Mouse (Mus musculus): ENCODE data around the gene Tpgs1. TPM values are rescaled to one million over a fixed set of nuclear protein-coding genes. Genes with fewer than 3 reads are reported as not detected.
A peak's percentile ranks its signal among the peaks of the same experiment; 100 is the strongest.
"Not testable (repeated sequence)": the region's sequence is repeated elsewhere in the genome, so short reads cannot be mapped to it uniquely, and the experiment has no call there.

Tpgs1 gene
- total and polyA plus RNA-seq, 3 experiments: 23.5 to 48.0 TPM; not detected in 1

DNA sequence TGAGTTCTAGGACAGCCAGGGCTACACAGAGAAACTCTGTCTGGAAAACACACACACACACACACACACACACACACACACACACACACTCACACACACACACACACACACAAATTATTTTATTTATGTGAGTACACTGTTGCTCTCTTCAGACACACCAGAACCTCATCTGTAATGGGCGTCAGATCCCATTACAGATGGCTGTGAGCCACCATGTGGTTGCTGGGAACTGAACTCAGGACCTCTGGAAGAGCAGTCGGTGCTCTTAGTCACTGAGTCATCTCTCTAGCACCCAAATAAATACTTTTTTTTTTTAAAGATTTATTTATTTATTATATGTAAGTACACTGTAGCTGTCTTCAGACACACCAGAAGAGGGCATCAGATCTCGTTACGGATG is 33.8 kb downstream of the Tpgs1 start:
- H3K27me3 ChIP-seq (ENCODE audit: control insufficient read depth in 1 of 2, insufficient read depth in 2 of 2, low read length in 2 of 2); H3K9me3 ChIP-seq (replicated peaks; ENCODE audit: insufficient read depth, low read length); H3K4me3 ChIP-seq (ENCODE audit: control insufficient read depth in 1 of 2, insufficient read depth in 1 of 2, low read depth in 2 of 2, low read length in 2 of 2); H3K27ac ChIP-seq (ENCODE audit: control insufficient read depth, low read depth, low read length); H3K9ac ChIP-seq (ENCODE audit: control insufficient read depth, low read depth, low read length, poor library complexity, severe bottlenecking): not testable (repeated sequence)
- TF ChIP-seq MXI1 (IDR thresholded peaks at IDR 0.05; ENCODE audit: low read depth, low read length): peak; percentile 56; the same call in 1 of the 2 replicates
- peak; percentile 33; the same call in 1 of the 2 replicates for TF ChIP-seq SIN3A (IDR thresholded peaks at IDR 0.05; ENCODE audit: low read length)
- TF ChIP-seq USF1 (IDR thresholded peaks at IDR 0.05; ENCODE audit: low read depth, low read length): 0 out of 2 replicates have a peak, but pooled peaks have one; percentile 24
- peaks cover 0 to 14% of the 10 kb centered on the region in 2 experiments; a peak in 2 of 4 replicates for H3K36me3 ChIP-seq (ENCODE audit: control insufficient read depth in 1 of 2, insufficient read depth in 2 of 2, low read length in 2 of 2)
- H3K4me1 ChIP-seq (ENCODE audit: control insufficient read depth in 1 of 2, insufficient read depth in 2 of 2, low read length in 2 of 2): peaks cover 9 to 16% of the 10 kb centered on the region in 2 experiments; a peak in 3 of 4 replicates
- H3K79me2 ChIP-seq (ENCODE audit: control insufficient read depth, insufficient read depth, low read length, poor library complexity): peaks cover 36% of the 10 kb centered on the region
- peak; percentile 57 for DNase-seq (ENCODE audit: low read depth, low spot score)

DNA sequence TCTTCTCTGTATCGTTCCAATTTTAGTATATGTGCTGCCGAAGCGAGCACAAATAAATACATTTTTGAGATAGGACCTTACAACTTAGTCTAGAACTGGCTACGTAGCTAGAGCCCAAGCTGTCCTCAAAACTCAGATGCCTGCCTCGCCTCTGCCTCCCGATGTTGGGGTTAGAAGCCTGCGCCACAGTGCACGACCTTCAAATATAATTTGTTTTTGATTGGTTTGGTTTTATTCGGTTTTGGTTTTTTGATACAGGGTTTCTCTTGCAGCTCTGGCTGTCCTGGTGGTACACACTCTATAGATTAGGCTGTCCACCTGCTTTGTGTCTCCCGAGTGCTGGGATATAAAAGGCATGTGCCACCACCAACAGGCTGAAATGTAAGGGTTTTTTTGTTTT is 34.4 kb downstream of the Tpgs1 start:
- H3K9ac ChIP-seq (ENCODE audit: control insufficient read depth, low read depth, low read length, poor library complexity, severe bottlenecking): peak overlapping the region; percentile 78
- H3K36me3 ChIP-seq (ENCODE audit: control insufficient read depth in 1 of 2, insufficient read depth in 2 of 2, low read length in 2 of 2): peaks cover 0 to 14% of the 10 kb centered on the region in 2 experiments; a peak in 2 of 4 replicates
- no peaks in the 10 kb centered on the region for H3K27me3 ChIP-seq (ENCODE audit: control insufficient read depth in 1 of 2, insufficient read depth in 2 of 2, low read length in 2 of 2)
- no peaks in the 10 kb centered on the region for H3K9me3 ChIP-seq (replicated peaks; ENCODE audit: insufficient read depth, low read length)
- peaks cover 40% of the 10 kb centered on the region for H3K79me2 ChIP-seq (ENCODE audit: control insufficient read depth, insufficient read depth, low read length, poor library complexity)
- peak overlapping the region; percentile 61 to 84 for H3K4me3 ChIP-seq (ENCODE audit: control insufficient read depth in 1 of 2, insufficient read depth in 1 of 2, low read depth in 2 of 2, low read length in 2 of 2)
- DNase-seq (ENCODE audit: low read depth, low spot score): peak; percentile 73
- H3K27ac ChIP-seq (ENCODE audit: control insufficient read depth, low read depth, low read length): peak overlapping the region; percentile 80
- peaks cover 9 to 16% of the 10 kb centered on the region in 2 experiments; a peak in 3 of 4 replicates for H3K4me1 ChIP-seq (ENCODE audit: control insufficient read depth in 1 of 2, insufficient read depth in 2 of 2, low read length in 2 of 2)
- TF ChIP-seq TBP (IDR thresholded peaks at IDR 0.05; ENCODE audit: low read depth, low read length) (no peak), BHLHE40 (IDR thresholded peaks at IDR 0.05; ENCODE audit: borderline replicate concordance, low read depth, low read length) (no peak), POLR2A (IDR thresholded peaks at IDR 0.05; ENCODE audit: control insufficient read depth in 1 of 2, insufficient read depth in 1 of 2, low read depth in 1 of 2, low read length in 2 of 2, poor library complexity in 1 of 2) (0 out of 4 replicates have a peak, but pooled peaks of 1 of the 2 experiments have one; percentile 25), ZNF384 (IDR thresholded peaks at IDR 0.05; ENCODE audit: low read depth, low read length) (0 out of 2 replicates have a peak, but pooled peaks have one; percentile 8), MXI1 (IDR thresholded peaks at IDR 0.05; ENCODE audit: low read depth, low read length) (0 out of 2 replicates have a peak, but pooled peaks have one; percentile 46), POLR2AphosphoS2 (IDR thresholded peaks at IDR 0.05; ENCODE audit: low read length) (no peak)

DNA sequence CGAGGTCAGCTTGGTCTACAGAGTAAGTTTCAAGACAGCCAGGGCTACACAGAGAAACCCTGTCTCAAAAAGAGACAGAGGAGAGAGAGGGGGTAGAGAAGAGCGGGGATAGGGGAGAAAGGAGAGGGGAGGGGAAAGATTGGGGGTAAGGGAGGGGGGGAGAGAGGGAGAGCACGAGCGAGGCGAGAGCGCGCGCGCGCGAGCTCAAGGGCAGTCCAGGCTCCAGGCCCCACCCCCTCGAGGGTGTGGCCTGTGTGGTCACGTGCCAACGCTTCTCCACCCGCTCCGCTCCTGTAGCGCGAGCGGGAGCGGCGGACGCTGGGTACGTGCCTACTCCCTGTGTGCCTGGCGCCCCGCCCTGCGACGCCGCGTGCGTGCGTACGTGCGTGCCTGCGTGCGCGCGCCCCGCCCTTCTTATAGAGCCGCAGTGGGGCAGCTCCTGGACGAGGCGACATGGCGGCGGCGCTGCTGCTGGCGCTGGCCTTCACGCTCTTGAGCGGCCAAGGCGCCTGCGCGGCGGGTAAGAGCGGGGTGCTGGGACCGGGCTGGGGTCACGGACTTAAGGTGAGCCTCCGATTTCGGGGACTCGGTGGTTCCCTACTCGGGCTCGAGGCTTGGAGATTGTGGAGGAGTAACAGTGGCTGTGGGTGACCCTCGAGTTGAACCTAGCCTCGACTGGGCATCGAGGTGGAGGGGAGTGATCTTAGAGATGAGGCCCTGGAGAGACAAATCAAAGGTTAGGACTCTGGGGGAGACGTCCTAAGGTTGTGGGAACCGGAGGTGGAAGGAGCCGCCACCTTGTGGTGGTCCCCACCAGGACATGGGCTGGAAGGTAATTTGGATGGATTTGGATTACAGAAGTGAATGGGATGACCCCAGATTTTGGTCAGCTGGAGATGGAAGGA is 35.1 kb downstream of the Tpgs1 start, which contains the start of gene Bsg:
Gene Bsg, plus strand, starts transcription at position 427 of the 905 bp plus-strand sequence.
- Histone ChIP-seq H3K36me3 (ENCODE audit: control insufficient read depth in 1 of 2, insufficient read depth in 2 of 2, low read length in 2 of 2) (peaks cover 0 to 14% of the 10 kb centered on the region in 2 experiments; a peak in 2 of 4 replicates), H3K4me1 (ENCODE audit: control insufficient read depth in 1 of 2, insufficient read depth in 2 of 2, low read length in 2 of 2) (peaks cover 9 to 16% of the 10 kb centered on the region in 2 experiments; a peak in 3 of 4 replicates), H3K79me2 (ENCODE audit: control insufficient read depth, insufficient read depth, low read length, poor library complexity) (peaks cover 41% of the 10 kb centered on the region), H3K27me3 (ENCODE audit: control insufficient read depth in 1 of 2, insufficient read depth in 2 of 2, low read length in 2 of 2) (no peaks in the 10 kb centered on the region), H3K9me3 (replicated peaks; ENCODE audit: insufficient read depth, low read length) (no peaks in the 10 kb centered on the region), H3K4me3 (ENCODE audit: control insufficient read depth in 1 of 2, insufficient read depth in 1 of 2, low read depth in 2 of 2, low read length in 2 of 2) (peak within 1 kb of the TSS; percentile 86 to 92), H3K9ac (ENCODE audit: control insufficient read depth, low read depth, low read length, poor library complexity, severe bottlenecking) (peak within 1 kb of the TSS; percentile 84), H3K27ac (ENCODE audit: control insufficient read depth, low read depth, low read length) (peak within 1 kb of the TSS; percentile 80)
- DNase-seq (ENCODE audit: low read depth, low spot score): peak; percentile 99
- TF ChIP-seq TBP (IDR thresholded peaks at IDR 0.05; ENCODE audit: low read depth, low read length) (peak; percentile 85), MEF2A (IDR thresholded peaks at IDR 0.05; ENCODE audit: extremely low read depth, insufficient replicate concordance, low read depth, low read length, poor library complexity, severe bottlenecking) (no peak), GATA1 (IDR thresholded peaks at IDR 0.05; ENCODE audit: low read depth, low read length) (no peak), EP300 (IDR thresholded peaks at IDR 0.05; ENCODE audit: low read depth in 1 of 2, low read length in 2 of 2) (no peak), BHLHE40 (IDR thresholded peaks at IDR 0.05; ENCODE audit: borderline replicate concordance, low read depth, low read length) (peak; percentile 84; the same call in 1 of the 2 replicates), JUND (IDR thresholded peaks at IDR 0.05; ENCODE audit: low read depth, low read length) (no peak), NRF1 (IDR thresholded peaks at IDR 0.05; ENCODE audit: insufficient read depth, low read depth, low read length, poor library complexity, severe bottlenecking) (peak; percentile 71), ELF1 (IDR thresholded peaks at IDR 0.05; ENCODE audit: low read depth, low read length) (no peak), ZNF384 (IDR thresholded peaks at IDR 0.05; ENCODE audit: low read depth, low read length) (no peak), USF1 (IDR thresholded peaks at IDR 0.05; ENCODE audit: low read depth, low read length) (peak; percentile 99), CHD2 (IDR thresholded peaks at IDR 0.05; ENCODE audit: low read length) (no peak), MYB (IDR thresholded peaks at IDR 0.05; ENCODE audit: low read depth, low read length) (no peak), NELFE (IDR thresholded peaks at IDR 0.05; ENCODE audit: low read depth, low read length) (peak; percentile 97), GABPA (IDR thresholded peaks at IDR 0.05; ENCODE audit: low read depth, low read length) (no peak), CTCF (IDR thresholded peaks at IDR 0.05 in 2 of 3, conservative IDR thresholded peaks at IDR 0.05 in 1 of 3; ENCODE audit: control insufficient read depth in 1 of 3, insufficient read depth in 1 of 3, low read depth in 2 of 3, low read length in 3 of 3, poor library complexity in 1 of 3, severe bottlenecking in 1 of 3) (peak; percentile 42 to 54 (median 44); a peak in 5 of 6 replicates), SMC3 (IDR thresholded peaks at IDR 0.05; ENCODE audit: low read depth, low read length) (no peak), HCFC1 (IDR thresholded peaks at IDR 0.05; ENCODE audit: low read depth, low read length) (peak; percentile 78), TAL1 (IDR thresholded peaks at IDR 0.05; ENCODE audit: low read length) (no peak)
